Comparison of ENCODE assay signal across 10 mouse cellular contexts in the genomic region with DNA sequence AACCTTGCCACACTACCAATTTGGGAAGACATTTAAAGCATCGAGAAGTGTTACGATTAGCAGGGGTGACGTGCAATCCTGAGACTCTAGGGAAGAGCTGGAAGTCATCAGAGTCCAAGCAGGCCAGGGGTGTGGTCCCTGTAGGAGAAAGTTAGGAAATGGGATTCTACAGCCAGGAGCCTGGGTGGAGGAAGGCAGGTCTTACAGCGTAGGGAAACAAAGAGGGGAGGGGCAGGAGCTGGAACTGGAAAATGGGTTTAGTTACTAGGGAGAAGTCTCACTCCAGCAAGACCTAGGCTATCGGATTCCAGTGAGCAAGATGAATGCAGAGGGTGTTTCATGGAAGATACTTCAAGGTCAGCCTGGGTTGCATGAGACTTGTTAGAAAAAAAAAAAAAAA. TPM values are rescaled to one million over a fixed set of nuclear protein-coding genes. Genes with fewer than 3 reads are reported as not detected.
A peak's percentile ranks its signal among the peaks of the same experiment; 100 is the strongest.
DNase-seq lines count a peak whose midpoint lies in the region; ATAC-seq and TF ChIP-seq lines count a peak whose summit lies in the region.
"Had no signal": no experiment of that assay in that cellular context is flagged by ENCODE, and none has a peak within 500 bp of the region (broad histone marks: within the 10 kb centered on the region; RNA-seq: fewer than 3 reads in every experiment).

No protein-coding gene starts in this region.

- 0 out of 2 replicates have a peak, but pooled peaks cover 6% of the 10 kb centered on the region for H3K4me1 ChIP-seq in kidney, postnatal 0 days (replicated peaks; ENCODE audit: insufficient read depth, low read length)
- peaks cover 22 to 40% of the 10 kb centered on the region in 2 experiments for H3K4me1 ChIP-seq in heart, embryonic 14.5 days (ENCODE audit: control insufficient read depth in 2 of 2, insufficient read depth in 2 of 2, low read length in 2 of 2)
- H3K4me1 ChIP-seq in embryonic facial prominence, embryonic 10.5 days, result peaks cover 14% of the 10 kb centered on the region

- DNase-seq in kidney, postnatal 0 days (ENCODE audit: low spot score), result peak; percentile 85
- no peak for DNase-seq in kidney, adult 18-20 months
- peak; percentile 85 for DNase-seq in ZHBTc4 (ENCODE audit: low read depth, low spot score)
- peak; percentile 46 for DNase-seq in skeletal muscle tissue, adult 2 months (ENCODE audit: low read depth, low spot score)
- DNase-seq in embryonic facial prominence, embryonic 10.5 days (ENCODE audit: low spot score), result no peak
- no peak for DNase-seq in frontal cortex, postnatal 10 days (ENCODE audit: low spot score in 2 of 2)
- DNase-seq: gastrocnemius, postnatal 36 days; layer of hippocampus, postnatal 36 days had no signal

- H3K27ac ChIP-seq in kidney, postnatal 0 days, result no peak overlapping the region
- peak overlapping the region; percentile 61 to 66 for H3K27ac ChIP-seq in heart, embryonic 14.5 days (replicated peaks in 1 of 2; ENCODE audit: control insufficient read depth in 1 of 2, insufficient read depth in 1 of 2, low read depth in 2 of 2, low read length in 2 of 2)
- no peak overlapping the region for H3K27ac ChIP-seq in embryonic facial prominence, embryonic 10.5 days (replicated peaks)
- H3K27ac ChIP-seq: limb, embryonic 15.5 days had no signal

- no peak for TF ChIP-seq CTCF in kidney, postnatal 0 days (IDR thresholded peaks at IDR 0.05; ENCODE audit: low read depth)

- no peak overlapping the region for H3K4me3 ChIP-seq in kidney, postnatal 0 days (replicated peaks; ENCODE audit: low read depth, low read length)
- no peak overlapping the region for H3K4me3 ChIP-seq in heart, embryonic 14.5 days (ENCODE audit: control insufficient read depth in 1 of 2, insufficient read depth in 1 of 2, low read depth in 1 of 2, low read length in 2 of 2)
- H3K4me3 ChIP-seq in embryonic facial prominence, embryonic 10.5 days, result no peak overlapping the region
- H3K4me3 ChIP-seq: limb, embryonic 15.5 days had no signal

- 39% methylated on average over 5 of the region's 5 CpGs for WGBS in kidney, postnatal 0 days
- 43% methylated on average over 5 of the region's 5 CpGs for WGBS in heart, embryonic 14.5 days
- WGBS in embryonic facial prominence, embryonic 10.5 days, result 71% methylated on average over 5 of the region's 5 CpGs

- H3K27me3 ChIP-seq in kidney, postnatal 0 days (ENCODE audit: insufficient read depth, low read length), result no peaks in the 10 kb centered on the region
- H3K27me3 ChIP-seq in heart, embryonic 14.5 days (ENCODE audit: control insufficient read depth, insufficient read depth, low read length), result no peaks in the 10 kb centered on the region
- H3K27me3 ChIP-seq in embryonic facial prominence, embryonic 10.5 days (replicated peaks; ENCODE audit: low read depth, poor library complexity, severe bottlenecking), result peaks cover 1% of the 10 kb centered on the region; the same call in 1 of the 2 replicates
- H3K27me3 ChIP-seq: limb, embryonic 15.5 days had no signal

- H3K9ac ChIP-seq in kidney, postnatal 0 days (ENCODE audit: low read depth, low read length), result no peak overlapping the region
- peak overlapping the region; percentile 44; the same call in 1 of the 2 replicates for H3K9ac ChIP-seq in heart, embryonic 14.5 days (ENCODE audit: low read length)
- H3K9ac ChIP-seq: limb, embryonic 15.5 days had no signal

- no peak overlapping the region for H3K4me2 ChIP-seq in kidney, postnatal 0 days (ENCODE audit: low read length)
- peak overlapping the region; percentile 11; the same call in 1 of the 2 replicates for H3K4me2 ChIP-seq in heart, embryonic 14.5 days (ENCODE audit: low read length)
- H3K4me2 ChIP-seq: limb, embryonic 15.5 days had no signal

- no peaks in the 10 kb centered on the region for H3K9me3 ChIP-seq in kidney, postnatal 0 days (replicated peaks; ENCODE audit: low read length)
- H3K9me3 ChIP-seq in heart, embryonic 14.5 days (ENCODE audit: control insufficient read depth, low read length), result 0 out of 2 replicates have a peak, but pooled peaks cover 5% of the 10 kb centered on the region
- H3K9me3 ChIP-seq in embryonic facial prominence, embryonic 10.5 days, result no peaks in the 10 kb centered on the region
- H3K9me3 ChIP-seq: limb, embryonic 15.5 days had no signal

- ATAC-seq in kidney, postnatal 0 days (replicated peaks; ENCODE audit: low FRiP score, low read depth), result no peak
- ATAC-seq in heart, embryonic 14.5 days (ENCODE audit: insufficient number of reproducible peaks, insufficient read depth, low FRiP score, low read depth), result peak; percentile 52; the same call in 1 of the 2 replicates

- no peaks in the 10 kb centered on the region for H3K36me3 ChIP-seq in kidney, postnatal 0 days (ENCODE audit: insufficient read depth, low read length)
- H3K36me3 ChIP-seq in heart, embryonic 14.5 days (ENCODE audit: control insufficient read depth, insufficient read depth, low read length), result no peaks in the 10 kb centered on the region
- H3K36me3 ChIP-seq in embryonic facial prominence, embryonic 10.5 days (replicated peaks), result no peaks in the 10 kb centered on the region
- H3K36me3 ChIP-seq: limb, embryonic 15.5 days had no signal

RNA-seq across cellular contexts. Expression of a gene that starts 8.9 kb away (rescaled TPM):
- polyA plus RNA-seq in kidney, postnatal 0 days (2015; fragmentation: Nextera tagmentation; extraction: Ambion mirVana), result 5.1 and 5.7 TPM in 2 replicates
- polyA plus RNA-seq in heart, embryonic 14.5 days (2014; fragmentation: Nextera tagmentation; extraction: Ambion mirVana), result 140 and 146 TPM in 2 replicates
- polyA plus RNA-seq in embryonic facial prominence, embryonic 10.5 days (2016; fragmentation: Nextera tagmentation; extraction: Ambion mirVana), result 1.2 and 1.4 TPM in 2 replicates

RNA-seq across cellular contexts. Expression of a gene that starts 57.9 kb away (rescaled TPM):
- polyA plus RNA-seq in kidney, postnatal 0 days (2015; fragmentation: Nextera tagmentation; extraction: Ambion mirVana), result 23.8 and 26.5 TPM in 2 replicates
- polyA plus RNA-seq in heart, embryonic 14.5 days (2014; fragmentation: Nextera tagmentation; extraction: Ambion mirVana), result 65.4 and 86.3 TPM in 2 replicates
- 10.8 and 15.2 TPM in 2 replicates for polyA plus RNA-seq in embryonic facial prominence, embryonic 10.5 days (2016; fragmentation: Nextera tagmentation; extraction: Ambion mirVana)

Comparison
In these comparisons a context has a peak if more than half of its experiments do, and no peak if none do; other contexts are left out.
1. DNase-seq: peak in kidney, postnatal 0 days (single experiment), ZHBTc4 (single experiment) and skeletal muscle tissue, adult 2 months (single experiment); none in kidney, adult 18-20 months (single experiment), embryonic facial prominence, embryonic 10.5 days (single experiment) and frontal cortex, postnatal 10 days (0 of 2).
2. H3K27ac ChIP-seq: peak in heart, embryonic 14.5 days (2 of 2); none in kidney, postnatal 0 days (single experiment) and embryonic facial prominence, embryonic 10.5 days (single experiment).
3. RNA of a gene that starts 8.9 kb away (polyA plus RNA-seq): 140 to 146 TPM in heart, embryonic 14.5 days; 5.1 to 5.7 TPM in kidney, postnatal 0 days and 1.2 to 1.4 TPM in embryonic facial prominence, embryonic 10.5 days; every median in the first group is over 10 times any median in the second.